Mouse (Mus musculus) cerebellum, adult 11-12 months (tissue): ENCODE data around the gene Gm11733.

Experiments used
- DNase-seq: peaks from one replicate; pipeline ENCODE4 v3.0.0; 2022

Gene Gm11733

GRCm38 (mm10) chr11:117478271-117479006 lies 5.7 kb upstream of the Gm11733 start:
- DNase-seq = peak; percentile 67

- DNase-seq = peak; percentile 80
These were observed 5.0 kb upstream of the Gm11733 start for GRCm38 (mm10) chr11:117479007-117479719.

GRCm38 (mm10) chr11:117479746-117480145 lies 4.4 kb upstream of the Gm11733 start:
- peak; percentile 62 for DNase-seq

GRCm38 (mm10) chr11:117482300-117482676 lies 1.9 kb upstream of the Gm11733 start:
- DNase-seq = no peak

- DNase-seq = peak; percentile 95
These were observed 1.3 kb upstream of the Gm11733 start for GRCm38 (mm10) chr11:117482677-117483511.

GRCm38 (mm10) chr11:117491408-117492208 lies 7.4 kb downstream of the Gm11733 start:
- no peak for DNase-seq

GRCm38 (mm10) chr11:117492209-117492505 lies 8.0 kb downstream of the Gm11733 start:
- DNase-seq = no peak

GRCm38 (mm10) chr11:117496812-117497211 lies 12.6 kb downstream of the Gm11733 start:
- no peak for DNase-seq

GRCm38 (mm10) chr11:117497256-117498136 lies 13.3 kb downstream of the Gm11733 start:
- no peak for DNase-seq

- DNase-seq = no peak
These were observed 14.0 kb downstream of the Gm11733 start for GRCm38 (mm10) chr11:117498137-117498511.

- peak; percentile 44 for DNase-seq
These were observed 24.8 kb downstream of the Gm11733 start for GRCm38 (mm10) chr11:117508972-117509371.

- peak; percentile 62 for DNase-seq
These were observed 31.7 kb downstream of the Gm11733 start for GRCm38 (mm10) chr11:117515718-117516421.

GRCm38 (mm10) chr11:117516422-117516796 lies 32.2 kb downstream of the Gm11733 start:
- no peak for DNase-seq

- no peak for DNase-seq
These were observed 38.0 kb downstream of the Gm11733 start for GRCm38 (mm10) chr11:117521906-117522780.

GRCm38 (mm10) chr11:117522879-117523519 lies 38.8 kb downstream of the Gm11733 start:
- DNase-seq = no peak

- DNase-seq = no peak
These were observed 41.6 kb downstream of the Gm11733 start for GRCm38 (mm10) chr11:117525606-117526349.

GRCm38 (mm10) chr11:117532374-117532773 lies 48.2 kb downstream of the Gm11733 start:
- DNase-seq = no peak

GRCm38 (mm10) chr11:117534912-117535311 lies 50.7 kb downstream of the Gm11733 start:
- DNase-seq = peak; percentile 60
